Mouse (Mus musculus) adrenal gland, postnatal 25 days (tissue): ENCODE data around the gene Uxs1. TPM values are rescaled to one million over a fixed set of nuclear protein-coding genes. Genes with fewer than 3 reads are reported as not detected.

Experiments
- DNase-seq: peaks from one replicate; pipeline ENCODE4 v3.0.0; 2021; ENCODE audit warnings: mixed read lengths
- long read RNA-seq: library from polyadenylated mRNA; stranded (forward); transcript quantifications from one replicate; pipeline ENCODE4 v2.0.0, GENCODE M21; 2021
- total RNA-seq: library from RNA; stranded (reverse); gene quantifications from 2 replicates; pipeline ENCODE4 v1.2.3, GENCODE M21; 2021

The Uxs1 gene
- total RNA-seq: 45.8 and 56.1 TPM in 2 replicates
- long read RNA-seq, full-length matches to known transcripts: 14 of 21 reads
- long read RNA-seq, partial matches to known transcripts: 1 of 21 reads
- long read RNA-seq, other reads (novel, unspliced or antisense): 6 of 21 reads

- DNase-seq: peak; percentile 97
These were observed at the start of gene Uxs1 for GRCm38 (mm10) chr1:43827763-43828194. Gene Uxs1, minus strand, starts transcription at chr1:43827800.

GRCm38 (mm10) chr1:43877233-43877632 is 49.6 kb upstream of the Uxs1 start:
- no peak for DNase-seq

GRCm38 (mm10) chr1:43871116-43871515 is 43.5 kb upstream of the Uxs1 start:
- no peak for DNase-seq

- no peak for DNase-seq
These were observed 40.9 kb upstream of the Uxs1 start for GRCm38 (mm10) chr1:43868510-43868909.

DNA sequence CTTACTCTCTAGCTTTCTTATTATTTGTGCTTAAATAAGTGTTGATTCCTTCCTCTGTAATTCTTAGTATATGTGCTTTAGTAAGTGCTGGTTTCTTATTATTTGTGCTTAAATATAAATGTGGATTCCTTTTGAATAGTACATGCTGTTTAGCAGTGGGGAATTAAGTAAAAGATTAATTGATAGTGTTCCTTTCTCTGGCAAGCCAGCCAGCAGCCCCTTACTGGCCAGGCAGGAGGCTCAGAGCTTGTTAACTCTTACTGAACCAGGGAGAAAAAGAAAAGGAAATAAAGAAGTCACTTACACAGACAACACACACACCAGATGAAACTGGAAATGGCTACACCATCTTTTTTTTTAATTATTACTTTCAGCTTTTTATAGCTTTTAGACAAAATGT is 37.2 kb upstream of the Uxs1 start:
- DNase-seq: no peak

DNA sequence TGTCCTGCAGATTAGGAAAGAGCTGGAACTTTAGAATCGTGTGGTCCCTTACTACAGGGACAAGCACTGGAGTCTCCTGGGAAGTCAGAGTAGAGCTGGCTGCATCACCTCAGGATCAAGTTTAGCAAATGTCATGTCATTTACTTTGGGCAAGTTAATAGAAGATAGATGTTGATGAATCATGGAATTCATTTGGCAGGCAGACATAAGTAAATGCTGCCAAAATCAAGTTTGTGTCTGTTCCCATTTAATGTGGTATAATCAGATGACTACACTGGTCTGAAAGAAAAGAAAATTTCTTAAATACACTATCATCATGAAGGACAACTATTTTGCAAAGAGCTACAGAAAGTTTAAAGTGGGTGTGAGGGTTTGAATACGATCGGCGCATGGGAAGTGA is 35.0 kb upstream of the Uxs1 start:
- DNase-seq: no peak

GRCm38 (mm10) chr1:43858988-43859387 is 31.4 kb upstream of the Uxs1 start:
- no peak for DNase-seq

- no peak for DNase-seq
These were observed 30.1 kb upstream of the Uxs1 start for GRCm38 (mm10) chr1:43857656-43858055.

DNA sequence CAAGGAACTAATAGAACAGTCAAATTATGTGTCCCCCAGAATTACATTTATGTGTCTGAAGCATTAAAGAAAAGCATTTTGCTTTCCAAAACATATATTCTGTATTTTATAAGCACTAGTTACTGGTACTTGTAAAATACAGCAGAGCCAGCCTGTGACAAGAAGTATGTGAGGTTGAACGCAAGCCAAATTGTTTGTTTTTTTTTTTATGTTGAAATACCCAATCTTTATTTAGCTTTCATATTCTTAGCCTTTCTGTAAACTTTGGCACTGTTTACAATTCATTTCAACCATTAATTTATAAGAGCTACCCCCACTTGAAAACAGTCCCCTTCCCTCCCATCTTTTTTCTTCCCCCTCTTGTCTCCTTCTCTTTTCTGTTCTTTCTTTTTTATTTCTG is 28.0 kb upstream of the Uxs1 start:
- no peak for DNase-seq

DNA sequence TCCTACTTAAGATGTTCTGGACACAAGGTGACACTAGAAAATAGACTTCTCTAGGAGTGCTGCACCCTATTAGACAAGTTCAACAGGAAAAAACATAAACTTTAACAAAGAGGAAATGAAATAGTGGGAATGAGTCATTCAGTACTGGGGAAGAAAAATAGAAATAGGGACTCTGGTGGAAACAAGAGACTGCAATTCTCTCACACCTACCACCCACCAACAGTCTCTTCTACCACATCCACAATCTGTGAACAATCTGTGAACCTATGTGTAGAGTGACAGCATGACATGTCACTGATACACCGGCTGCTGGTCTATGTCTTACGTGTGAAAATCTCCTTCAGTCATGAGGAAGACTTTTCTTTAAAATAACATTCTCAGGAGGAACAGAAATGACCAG is 15.8 kb upstream of the Uxs1 start:
- no peak for DNase-seq

DNA sequence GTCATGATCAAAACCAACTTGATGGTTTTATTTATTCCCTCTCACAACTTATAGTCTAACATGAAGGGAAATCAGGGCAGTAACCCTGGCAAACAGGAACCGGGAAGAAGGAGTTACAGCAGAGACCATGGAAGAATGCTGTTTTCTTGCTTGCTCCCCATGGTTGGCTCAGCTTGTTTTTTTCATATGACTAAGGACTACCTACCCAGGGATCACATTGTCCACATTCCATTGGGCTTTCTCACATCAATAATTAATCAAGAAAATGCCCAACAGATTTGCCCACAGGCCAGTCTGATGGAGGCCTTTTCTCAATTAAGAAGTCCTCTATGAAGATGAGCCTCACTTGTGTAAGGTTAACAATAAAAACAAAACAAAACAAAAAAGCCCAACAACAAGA is 9.6 kb upstream of the Uxs1 start:
- no peak for DNase-seq

- no peak for DNase-seq
These were observed 2.5 kb upstream of the Uxs1 start for GRCm38 (mm10) chr1:43830096-43830495.

DNA sequence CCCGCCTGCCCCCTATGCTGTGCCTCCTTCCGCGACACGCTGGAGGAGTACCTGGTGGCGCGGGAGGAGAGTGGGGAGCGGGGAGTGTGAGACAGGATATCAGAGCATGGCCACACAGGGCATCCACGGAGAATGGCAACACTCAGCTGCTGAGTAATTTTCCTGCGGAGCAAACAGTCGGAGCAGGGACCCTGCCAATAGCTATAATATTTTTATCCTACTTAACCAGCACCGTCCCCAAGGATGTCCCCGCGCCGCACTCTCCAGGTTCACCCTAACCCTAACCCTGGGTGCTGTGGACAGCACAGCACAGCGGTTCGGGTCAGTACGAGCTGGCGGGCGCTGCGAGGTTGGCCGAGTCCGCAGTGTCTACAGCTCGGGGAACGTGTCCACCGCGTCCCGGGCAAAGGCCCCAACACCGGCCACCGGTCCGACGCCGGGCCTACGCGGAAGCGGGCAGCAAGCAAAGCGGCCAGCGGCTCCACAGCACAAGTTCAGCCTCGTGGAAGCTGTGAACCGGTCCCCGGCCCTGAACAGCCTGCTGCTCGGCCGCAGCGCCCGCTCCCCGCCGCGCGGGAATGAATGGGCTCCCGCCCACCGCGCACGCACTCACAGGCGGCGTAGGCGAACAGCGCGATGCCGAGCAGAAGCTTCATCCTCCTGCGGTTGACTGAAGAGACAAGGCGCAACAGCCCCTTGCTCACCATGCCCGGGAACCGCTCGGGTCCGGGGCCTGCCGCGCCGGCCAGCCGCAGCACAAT is 418 bp downstream of the Uxs1 start:
- peak; percentile 26 for DNase-seq

- DNase-seq: no peak
These were observed 985 bp downstream of the Uxs1 start for GRCm38 (mm10) chr1:43826628-43827001.

GRCm38 (mm10) chr1:43823406-43823805 is 4.2 kb downstream of the Uxs1 start:
- no peak for DNase-seq

GRCm38 (mm10) chr1:43822586-43822985 is 5.0 kb downstream of the Uxs1 start:
- DNase-seq: peak; percentile 52

GRCm38 (mm10) chr1:43821804-43822203 is 5.8 kb downstream of the Uxs1 start:
- no peak for DNase-seq

DNA sequence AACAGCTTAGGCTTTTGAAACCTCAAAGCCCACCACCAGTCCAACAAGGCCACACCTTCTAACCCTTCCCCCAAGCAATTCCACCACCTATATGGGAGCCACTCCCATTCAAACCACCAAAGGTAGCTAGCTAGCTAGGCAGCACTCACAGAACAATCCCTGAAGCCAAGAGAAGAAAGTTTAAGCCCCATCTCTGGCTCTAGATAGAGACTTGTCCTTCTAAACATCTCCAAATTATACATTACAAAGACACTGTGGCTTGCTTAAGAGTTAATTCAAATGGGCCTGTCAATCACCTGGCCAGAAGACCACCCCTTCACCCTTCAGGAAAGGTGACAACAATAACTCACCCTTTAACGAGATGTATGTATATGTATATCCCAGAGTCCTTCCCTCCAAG is 7.0 kb downstream of the Uxs1 start:
- DNase-seq: no peak

DNA sequence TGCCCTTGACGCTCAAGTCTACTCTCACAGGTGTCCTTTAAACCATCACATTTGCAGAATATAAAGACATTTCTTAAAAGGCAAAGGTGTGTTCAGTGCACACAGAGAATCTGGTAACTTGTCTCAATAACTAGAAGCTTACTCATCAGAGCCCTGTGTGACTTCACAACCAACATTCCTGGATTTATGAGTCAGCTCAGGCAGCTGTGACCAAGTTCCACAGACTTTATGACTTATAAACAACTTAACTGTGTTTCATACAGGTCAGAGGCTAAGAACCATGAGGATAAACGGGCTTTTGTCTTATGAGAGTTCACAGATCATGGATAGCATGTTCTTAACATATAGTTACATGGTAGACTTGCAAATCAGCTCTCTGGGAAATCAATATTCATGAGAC is 8.5 kb downstream of the Uxs1 start:
- no peak for DNase-seq

DNA sequence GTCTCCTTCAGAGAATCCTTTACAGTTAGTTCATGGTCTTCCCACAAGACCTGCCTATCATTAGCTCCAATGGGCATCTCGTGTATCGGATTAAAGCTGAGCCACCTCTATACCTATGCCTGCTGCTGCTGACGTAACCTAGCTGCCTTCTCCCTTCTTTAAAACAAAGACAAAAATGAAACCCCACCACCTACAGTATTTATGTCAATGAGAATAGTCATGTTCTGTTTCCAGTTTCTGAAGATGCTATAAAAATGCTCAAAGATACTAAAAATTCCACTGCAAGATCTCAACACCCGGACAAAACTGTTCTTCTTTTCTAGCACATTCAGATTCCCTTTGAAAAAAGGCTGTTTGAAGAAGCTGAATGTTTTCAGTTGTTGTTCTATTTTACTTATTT is 9.2 kb downstream of the Uxs1 start:
- no peak for DNase-seq

- no peak for DNase-seq
These were observed 15.8 kb downstream of the Uxs1 start for GRCm38 (mm10) chr1:43811764-43812163.

DNA sequence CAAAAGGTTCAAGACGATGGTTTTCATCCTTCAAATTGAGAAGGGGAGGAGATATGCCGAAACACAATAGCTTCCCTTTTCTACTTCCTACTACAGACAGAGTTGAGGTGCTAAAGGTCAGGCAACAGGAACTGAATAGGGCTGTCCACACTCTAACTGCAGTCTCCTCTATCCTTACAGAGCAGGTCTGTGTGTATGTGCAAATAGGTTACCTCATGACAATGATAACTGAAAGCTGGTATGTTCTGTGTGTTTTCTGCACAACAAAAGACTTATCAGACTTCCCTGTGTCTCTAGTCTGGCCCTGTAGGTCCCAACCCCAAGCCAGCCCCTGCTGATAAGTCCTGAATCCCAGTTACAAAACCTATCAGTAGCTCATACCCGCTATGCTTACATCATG is 16.5 kb downstream of the Uxs1 start:
- no peak for DNase-seq

DNA sequence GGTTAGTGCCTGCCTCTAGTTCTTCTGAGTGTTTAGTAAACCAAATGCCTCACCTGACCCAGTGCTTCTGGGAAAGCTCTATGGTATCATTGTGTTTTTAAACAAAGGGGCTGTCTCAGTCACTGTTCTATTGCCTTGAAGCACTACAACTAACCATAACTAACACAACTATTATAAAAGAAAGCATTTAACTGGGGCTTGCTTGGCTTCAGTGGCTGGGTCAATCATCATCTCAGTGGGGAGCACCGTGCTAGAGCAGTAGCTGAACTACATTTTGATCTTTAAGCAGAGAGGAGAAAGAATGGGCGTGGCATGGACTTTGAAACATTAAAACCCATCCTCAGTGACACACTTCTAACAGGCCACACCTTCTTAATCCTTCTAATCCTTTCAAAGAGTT is 18.2 kb downstream of the Uxs1 start:
- no peak for DNase-seq

- DNase-seq: no peak
These were observed 23.6 kb downstream of the Uxs1 start for GRCm38 (mm10) chr1:43803906-43804474.
